Mouse (Mus musculus): Measurements from ENCODE around the gene Six4.

DNA sequence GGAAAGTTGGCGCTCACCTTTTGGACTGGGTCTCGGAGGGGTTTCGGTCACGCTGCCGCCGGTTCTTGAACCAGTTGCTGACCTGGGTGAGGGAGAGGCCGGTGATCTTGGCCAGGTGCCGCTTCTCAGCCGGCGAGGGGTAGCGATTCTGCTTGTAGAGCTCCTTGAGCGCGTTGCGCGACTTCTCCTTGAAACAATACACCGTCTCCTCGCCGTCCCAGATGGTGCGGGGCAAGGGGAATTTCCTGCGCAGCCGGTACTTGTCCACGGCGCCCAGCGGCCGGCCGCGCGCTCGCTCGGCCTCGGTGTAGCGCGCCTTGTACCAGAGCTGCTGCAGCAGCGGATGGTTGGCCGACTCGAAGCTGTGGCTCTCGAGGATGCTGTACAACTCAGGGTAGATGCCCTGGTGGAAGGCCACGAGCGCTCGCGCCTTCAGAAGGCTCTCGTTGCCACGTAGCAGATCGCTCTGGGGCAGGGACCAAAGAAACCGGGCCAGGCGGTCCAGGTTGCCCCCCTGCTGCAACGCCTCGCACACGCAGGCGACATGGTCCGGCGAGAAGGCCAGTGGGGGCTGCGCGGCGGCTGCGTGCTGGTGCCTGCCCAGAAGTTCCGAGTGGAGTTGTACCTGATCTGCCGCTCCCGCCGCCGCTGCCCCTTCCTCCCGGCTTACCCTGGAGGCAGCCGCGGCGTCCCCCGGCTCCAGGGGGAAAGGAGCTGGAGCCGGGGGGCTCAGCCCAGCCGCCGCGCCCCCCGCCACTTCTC, 749 bp downstream of the Six4 start:
- TF ChIP-seq CTCF (IDR thresholded peaks at IDR 0.05; ENCODE audit: extremely low read depth, insufficient read length, insufficient replicate concordance, low read depth, low read length) (no peak), POLR2A (IDR thresholded peaks at IDR 0.05; ENCODE audit: low read depth, low read length) (no peak)

Measured in small intestine, adult 2 months (tissue).